Mouse (Mus musculus): ENCODE results near the gene Rnf24. TPM values are rescaled to one million over a fixed set of nuclear protein-coding genes. Genes with fewer than 3 reads are reported as not detected.

Rnf24 gene
- total and polyA plus RNA-seq, 3 experiments: 3.9 to 14.7 (median 3.9) TPM

DNA sequence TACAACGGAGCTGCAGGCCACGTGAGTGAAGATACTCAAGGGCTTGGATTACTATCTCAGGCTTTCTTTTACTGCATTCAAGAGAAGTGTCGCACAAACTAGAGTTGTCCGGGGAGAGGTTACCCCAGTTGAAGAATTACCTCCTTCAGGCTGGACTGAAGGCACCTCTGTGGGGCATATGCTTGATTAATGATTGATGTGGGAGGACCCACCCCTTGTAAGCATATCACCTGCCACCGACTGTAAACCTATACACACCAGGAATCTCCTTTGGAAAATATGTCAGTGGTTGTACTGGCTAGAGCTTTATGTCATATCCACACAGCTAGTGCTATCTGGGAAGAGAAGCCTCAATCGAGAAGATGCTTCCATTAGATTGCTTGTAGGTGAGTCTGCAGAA is 1.4 kb upstream of the Rnf24 start:
- H3K9ac ChIP-seq (ENCODE audit: insufficient read depth, low read depth): no peak overlapping the region
- H3K27me3 ChIP-seq (replicated peaks): no peaks in the 10 kb centered on the region
- H3K79me2 ChIP-seq (replicated peaks; ENCODE audit: control insufficient read depth, extremely low read depth, insufficient read depth, poor library complexity, severe bottlenecking): peaks cover 28% of the 10 kb centered on the region
- H3K9me3 ChIP-seq (replicated peaks; ENCODE audit: low read length): no peaks in the 10 kb centered on the region
- H3K4me2 ChIP-seq (ENCODE audit: insufficient read depth, low read depth, poor library complexity, severe bottlenecking): peak overlapping the region; percentile 90; the same call in 1 of the 2 replicates
- no peaks in the 10 kb centered on the region for H3K36me3 ChIP-seq (replicated peaks in 1 of 2; ENCODE audit: control insufficient read depth in 1 of 2, insufficient read depth in 1 of 2, low read length in 1 of 2)
- H3K27ac ChIP-seq (ENCODE audit: insufficient read depth, low read depth): no peak overlapping the region
- H3K4me1 ChIP-seq (ENCODE audit: control insufficient read depth in 1 of 2, insufficient read depth in 2 of 2): peaks cover 3 to 46% of the 10 kb centered on the region in 2 experiments; a peak in 3 of 4 replicates
- no peak for DNase-seq (ENCODE audit: extremely low read depth)
- no peak overlapping the region for H3K4me3 ChIP-seq (replicated peaks in 1 of 3; ENCODE audit: low read depth in 2 of 3, low read length in 2 of 3, poor library complexity in 1 of 3)
- in situ Hi-C loops (cut with MboI; ENCODE audit: low pct_ligation_motif_present, low pct_unique_long_range_greater_than_20kb, low sequenced_read_pairs): loop anchor here (5.0 kb wide), 1 partner anchor 43 kb away; no protein-coding TSS in a partner anchor
- TF ChIP-seq SMC3 (IDR thresholded peaks at IDR 0.05; ENCODE audit: low read depth, low read length) (no peak), TBP (conservative IDR thresholded peaks at IDR 0.05; ENCODE audit: low read depth, low read length) (no peak), NELFE (IDR thresholded peaks at IDR 0.05; ENCODE audit: low read depth, low read length) (no peak), MAFK (IDR thresholded peaks at IDR 0.05; ENCODE audit: insufficient replicate concordance, low read length) (no peak), USF1 (IDR thresholded peaks at IDR 0.05; ENCODE audit: low read depth, low read length) (no peak), IRF4 (IDR thresholded peaks at IDR 0.05; ENCODE audit: low read depth, low read length) (no peak), MYC (IDR thresholded peaks at IDR 0.05; ENCODE audit: low read depth, low read length) (no peak), POLR2AphosphoS2 (IDR thresholded peaks at IDR 0.05; ENCODE audit: low read depth, low read length) (no peak), MEF2A (IDR thresholded peaks at IDR 0.05; ENCODE audit: borderline replicate concordance, low read depth, low read length) (no peak), ELF1 (IDR thresholded peaks at IDR 0.05; ENCODE audit: low read depth, low read length) (no peak), ZMIZ1 (IDR thresholded peaks at IDR 0.05; ENCODE audit: low read depth, low read length) (no peak), SIN3A (IDR thresholded peaks at IDR 0.05; ENCODE audit: low read length) (no peak), ETS1 (conservative IDR thresholded peaks at IDR 0.05; ENCODE audit: low read depth, low read length) (no peak), ZC3H11A (IDR thresholded peaks at IDR 0.05; ENCODE audit: low read depth, low read length) (no peak), CHD2 (IDR thresholded peaks at IDR 0.05; ENCODE audit: low read length) (no peak), JUND (conservative IDR thresholded peaks at IDR 0.05; ENCODE audit: low read depth, low read length) (no peak), CTCF (conservative IDR thresholded peaks at IDR 0.05 in 1 of 2, IDR thresholded peaks at IDR 0.05 in 1 of 2; ENCODE audit: low read depth in 2 of 2, low read length in 2 of 2) (no peak), ZKSCAN1 (IDR thresholded peaks at IDR 0.05; ENCODE audit: borderline replicate concordance, low read depth, low read length) (no peak), EP300 (IDR thresholded peaks at IDR 0.05; ENCODE audit: low read length) (no peak), MAX (IDR thresholded peaks at IDR 0.05; ENCODE audit: low read length) (no peak)
- dilution Hi-C loops (cut with MboI; ENCODE audit: extremely low pct_ligation_motif_present, extremely low pct_unique_long_range_greater_than_20kb, low sequenced_read_pairs): no loop called here

DNA sequence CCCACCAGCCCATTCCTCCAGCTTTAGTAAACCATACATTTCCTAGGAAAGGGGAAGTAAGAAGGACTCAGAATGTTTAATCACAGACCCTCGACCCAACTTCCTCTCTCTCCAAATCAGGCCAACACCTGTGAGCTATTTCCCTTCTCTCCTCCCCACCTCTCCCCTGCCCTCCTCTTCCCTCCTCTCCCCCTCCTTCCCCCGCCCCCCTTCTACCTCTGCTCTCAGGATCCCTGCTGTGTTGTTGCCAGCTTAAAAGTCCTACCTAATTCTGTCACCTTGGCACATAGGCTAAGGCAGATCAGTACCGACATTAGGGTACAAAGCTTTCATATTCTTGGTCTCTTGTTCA is 848 bp upstream of the Rnf24 start:
- H3K4me2 ChIP-seq (ENCODE audit: insufficient read depth, low read depth, poor library complexity, severe bottlenecking): peak overlapping the region; percentile 90
- peak; percentile 74 for DNase-seq (ENCODE audit: extremely low read depth)
- H3K4me3 ChIP-seq (replicated peaks in 1 of 3; ENCODE audit: low read depth in 2 of 3, low read length in 2 of 3, poor library complexity in 1 of 3): peak overlapping the region; percentile 68 to 96 (median 69)
- H3K27ac ChIP-seq (ENCODE audit: insufficient read depth, low read depth): no peak overlapping the region
- peaks cover 0 to 2% of the 10 kb centered on the region in 2 experiments for H3K36me3 ChIP-seq (replicated peaks in 1 of 2; ENCODE audit: control insufficient read depth in 1 of 2, insufficient read depth in 1 of 2, low read length in 1 of 2)
- H3K9me3 ChIP-seq (replicated peaks; ENCODE audit: low read length): no peaks in the 10 kb centered on the region
- dilution Hi-C loops (cut with MboI; ENCODE audit: extremely low pct_ligation_motif_present, extremely low pct_unique_long_range_greater_than_20kb, low sequenced_read_pairs) (no loop called here), in situ Hi-C loops (cut with MboI; ENCODE audit: low pct_ligation_motif_present, low pct_unique_long_range_greater_than_20kb, low sequenced_read_pairs) (loop anchor here (5.0 kb wide), 1 partner anchor 44 kb away; no protein-coding TSS in a partner anchor)
- no peaks in the 10 kb centered on the region for H3K27me3 ChIP-seq (replicated peaks)
- TF ChIP-seq GABPA (IDR thresholded peaks at IDR 0.05; ENCODE audit: insufficient replicate concordance, low read depth, low read length) (no peak), IRF4 (IDR thresholded peaks at IDR 0.05; ENCODE audit: low read depth, low read length) (no peak), JUN (IDR thresholded peaks at IDR 0.05; ENCODE audit: insufficient read depth, low read depth, low read length) (no peak), RCOR1 (conservative IDR thresholded peaks at IDR 0.05; ENCODE audit: low read depth, low read length) (no peak), MAZ (IDR thresholded peaks at IDR 0.05; ENCODE audit: low read depth, low read length) (peak; percentile 40; the same call in 1 of the 2 replicates), ETS1 (conservative IDR thresholded peaks at IDR 0.05; ENCODE audit: low read depth, low read length) (no peak), EP300 (IDR thresholded peaks at IDR 0.05; ENCODE audit: low read length) (peak; percentile 33; the same call in 1 of the 2 replicates)
- peak overlapping the region; percentile 94 for H3K9ac ChIP-seq (ENCODE audit: insufficient read depth, low read depth)
- peaks cover 5 to 51% of the 10 kb centered on the region in 2 experiments for H3K4me1 ChIP-seq (ENCODE audit: control insufficient read depth in 1 of 2, insufficient read depth in 2 of 2)
- H3K79me2 ChIP-seq (replicated peaks; ENCODE audit: control insufficient read depth, extremely low read depth, insufficient read depth, poor library complexity, severe bottlenecking): peaks cover 33% of the 10 kb centered on the region
